Mouse (Mus musculus) MEL (cell line): ENCODE results near the gene Smim17. TPM values are rescaled to one million over a fixed set of nuclear protein-coding genes. Genes with fewer than 3 reads are reported as not detected.
A peak's percentile ranks its signal among the peaks of the same experiment; 100 is the strongest.
"Not testable (repeated sequence)": the region's sequence is repeated elsewhere in the genome, so short reads cannot be mapped to it uniquely, and the experiment has no call there.

Experiments used
- DNase-seq: peaks from one replicate; pipeline ENCODE4 v3.0.0; 2011; ENCODE audit warnings: low read depth, low spot score
- H3K27ac ChIP-seq: 2 replicates; pipeline ENCODE4 v1.5.1; 2012; ENCODE audit warnings: low read depth, mild to moderate bottlenecking, control low read depth, low read length, moderate library complexity; ENCODE audit not compliant: control insufficient read depth
- H3K27me3 ChIP-seq, 2 experiments: fragments of 150-350 bp in 1 of 2; sonication (generic) in 1 of 2; 2 replicates each; pipeline ENCODE4 v1.6.1; 2012; ENCODE audit warnings: low read length in 2 of 2, mild to moderate bottlenecking in 2 of 2, improper control_type of control experiment in 1 of 2, moderate library complexity in 1 of 2; ENCODE audit not compliant: insufficient read depth in 2 of 2, control insufficient read depth in 1 of 2
- H3K36me3 ChIP-seq, 2 experiments: 2 replicates each; pipeline ENCODE4 v1.6.1; 2012 to 2014; ENCODE audit warnings: low read length in 2 of 2, improper control_type of control experiment in 1 of 2, inconsistent platforms in 1 of 2, mild to moderate bottlenecking in 1 of 2; ENCODE audit not compliant: insufficient read depth in 2 of 2, control insufficient read depth in 1 of 2
- H3K4me1 ChIP-seq, 2 experiments: fragments of 150-350 bp in 1 of 2; sonication (generic) in 1 of 2; 2 replicates each; pipeline ENCODE4 v1.6.1; 2012; ENCODE audit warnings: low read length in 2 of 2, improper control_type of control experiment in 1 of 2, mild to moderate bottlenecking in 1 of 2; ENCODE audit not compliant: insufficient read depth in 2 of 2, control insufficient read depth in 1 of 2
- H3K4me3 ChIP-seq, 2 experiments: fragments of 150-350 bp in 1 of 2; sonication (generic) in 1 of 2; 2 replicates each; pipeline ENCODE4 v1.5.1; 2012; ENCODE audit warnings: low read depth in 2 of 2, low read length in 2 of 2, mild to moderate bottlenecking in 2 of 2, moderate library complexity in 2 of 2, control low read depth in 1 of 2, improper control_type of control experiment in 1 of 2; ENCODE audit not compliant: control insufficient read depth in 1 of 2, insufficient read depth in 1 of 2
- H3K79me2 ChIP-seq: 2 replicates; pipeline ENCODE4 v1.6.1; 2012; ENCODE audit warnings: mild to moderate bottlenecking, low read length, moderate library complexity; ENCODE audit not compliant: control insufficient read depth, poor library complexity, insufficient read depth
- H3K9ac ChIP-seq: 2 replicates; pipeline ENCODE4 v1.6.1; 2012; ENCODE audit warnings: low read depth, mild to moderate bottlenecking, control low read depth, low read length, moderate library complexity; ENCODE audit not compliant: control insufficient read depth, poor library complexity, severe bottlenecking
- H3K9me3 ChIP-seq: fragments of 150-350 bp; sonication (generic); replicated peaks from 2 replicates; pipeline ENCODE4 v1.6.1; 2012; ENCODE audit warnings: mild to moderate bottlenecking, low read length, improper control_type of control experiment, moderate library complexity; ENCODE audit not compliant: insufficient read depth
- BHLHE40 ChIP-seq: IDR thresholded peaks from 2 replicates; pipeline ENCODE4 v1.6.1; 2012; ENCODE audit warnings: low read depth, mild to moderate bottlenecking, inconsistent platforms, low read length, improper control_type of control experiment, borderline replicate concordance
- CHD1 ChIP-seq: IDR thresholded peaks from 2 replicates; pipeline ENCODE4 v1.6.1; 2012; ENCODE audit warnings: low read depth, mild to moderate bottlenecking, inconsistent platforms, low read length, improper control_type of control experiment
- GABPA ChIP-seq: IDR thresholded peaks from 2 replicates; pipeline ENCODE4 v1.6.1; 2012; ENCODE audit warnings: low read depth, mild to moderate bottlenecking, inconsistent platforms, low read length, improper control_type of control experiment, moderate library complexity
- GATA1 ChIP-seq: IDR thresholded peaks from 2 replicates; pipeline ENCODE4 v1.6.1; 2011; ENCODE audit warnings: low read depth, low read length, improper control_type of control experiment
- RCOR1 ChIP-seq: IDR thresholded peaks from 2 replicates; pipeline ENCODE4 v1.6.1; 2012; ENCODE audit warnings: low read depth, mild to moderate bottlenecking, inconsistent platforms, low read length, improper control_type of control experiment
- SIN3A ChIP-seq: IDR thresholded peaks from 2 replicates; pipeline ENCODE4 v1.6.1; 2012; ENCODE audit warnings: low read length, improper control_type of control experiment, inconsistent platforms
- SMC3 ChIP-seq: IDR thresholded peaks from 2 replicates; pipeline ENCODE4 v1.6.1; 2011; ENCODE audit warnings: low read depth, low read length, improper control_type of control experiment
- TAL1 ChIP-seq: IDR thresholded peaks from 2 replicates; pipeline ENCODE4 v1.6.1; 2012; ENCODE audit warnings: mild to moderate bottlenecking, inconsistent platforms, low read length, moderate library complexity, mixed read lengths
- TBP ChIP-seq: IDR thresholded peaks from 2 replicates; pipeline ENCODE4 v1.8.0; 2011; ENCODE audit warnings: low read depth, low read length, improper control_type of control experiment
- USF2 ChIP-seq, 2 experiments: IDR thresholded peaks; 2 replicates each; pipeline ENCODE4 v1.6.1; 2011 to 2012; ENCODE audit warnings: improper control_type of control experiment in 2 of 2, low read length in 2 of 2, borderline replicate concordance in 1 of 2, inconsistent platforms in 1 of 2, low read depth in 1 of 2, mild to moderate bottlenecking in 1 of 2; ENCODE audit not compliant: insufficient read depth in 1 of 2
- ZC3H11A ChIP-seq: IDR thresholded peaks from 2 replicates; pipeline ENCODE4 v1.6.1; 2012; ENCODE audit warnings: low read depth, mild to moderate bottlenecking, inconsistent platforms, low read length, improper control_type of control experiment
- ZKSCAN1 ChIP-seq: IDR thresholded peaks from 2 replicates; pipeline ENCODE4 v1.6.1; 2012; ENCODE audit warnings: low read depth, mild to moderate bottlenecking, inconsistent platforms, low read length, improper control_type of control experiment, moderate library complexity
- ZNF384 ChIP-seq: IDR thresholded peaks from 2 replicates; pipeline ENCODE4 v1.6.1; 2012; ENCODE audit warnings: low read depth, mild to moderate bottlenecking, inconsistent platforms, low read length, improper control_type of control experiment
- polyA plus RNA-seq, 2 experiments: library from polyadenylated mRNA; stranded (reverse) in 1 of 2; unstranded in 1 of 2; fragments of >175 nt in 1 of 2; fragments of >200 nt in 1 of 2; gene quantifications; 2 replicates each; pipeline versions ENCODE4 v1.2.1 to v1.2.4; 2012; ENCODE audit warnings: low replicate concordance in 2 of 2, low read depth in 1 of 2; ENCODE audit not compliant: insufficient read length in 2 of 2, insufficient read depth in 1 of 2, missing spikeins in 1 of 2
- total RNA-seq: library from RNA; depleted of rRNA; stranded (reverse); fragments of 300-350 nt; gene quantifications from 2 replicates; pipeline ENCODE4 v1.2.3, GENCODE M21; 2012

Smim17 gene
- total and polyA plus RNA-seq, 3 experiments: not detected

- no peak for TF ChIP-seq ZC3H11A
- TF ChIP-seq, all 39 proteins: peak for 8
These were observed 35.4 kb upstream of the Smim17 start, which contains the start of gene Zfp78 (continued) for GRCm38 (mm10) chr7:6363047-6363488.

- no peaks in the 10 kb centered on the region for H3K27me3 ChIP-seq
- no peak overlapping the region for H3K9ac ChIP-seq
- DNase-seq: peak; percentile 75
- peaks cover 2 to 5% of the 10 kb centered on the region in 2 experiments; a peak in 3 of 4 replicates for H3K4me1 ChIP-seq
- H3K27ac ChIP-seq: no peak overlapping the region; the same call in 1 of the 2 replicates
- no peaks in the 10 kb centered on the region for H3K79me2 ChIP-seq
- H3K9me3 ChIP-seq: no peaks in the 10 kb centered on the region
- TF ChIP-seq ZKSCAN1: no peak
- no peak overlapping the region for H3K4me3 ChIP-seq
- H3K36me3 ChIP-seq: peaks cover 0 to 12% of the 10 kb centered on the region in 2 experiments; a peak in 2 of 4 replicates
These were observed 33.8 kb upstream of the Smim17 start for GRCm38 (mm10) chr7:6364761-6365160.

GRCm38 (mm10) chr7:6367185-6367584, 31.3 kb upstream of the Smim17 start:
- no peak overlapping the region for H3K4me3 ChIP-seq
- peak; percentile 17 for DNase-seq

GRCm38 (mm10) chr7:6368146-6368545, 30.4 kb upstream of the Smim17 start:
- H3K36me3 ChIP-seq, H3K4me1 ChIP-seq, DNase-seq, H3K27ac ChIP-seq, H3K79me2 ChIP-seq, H3K27me3 ChIP-seq, H3K9ac ChIP-seq, H3K4me3 ChIP-seq, H3K9me3 ChIP-seq: not testable (repeated sequence)

More at GRCm38 (mm10) chr7:6367185-6367584, 31.3 kb upstream of the Smim17 start:
- H3K9ac ChIP-seq: no peak overlapping the region
- peaks cover 0 to 3% of the 10 kb centered on the region in 2 experiments; a peak in 1 of 4 replicates for H3K36me3 ChIP-seq
- no peaks in the 10 kb centered on the region for H3K9me3 ChIP-seq
- no peaks in the 10 kb centered on the region for H3K79me2 ChIP-seq
- H3K27me3 ChIP-seq: no peaks in the 10 kb centered on the region
- TF ChIP-seq GATA1 (no peak), TBP (no peak), SMC3 (no peak), ZNF384 (no peak), ZC3H11A (no peak), CHD1 (no peak), GABPA (no peak), RCOR1 (no peak), USF2 (IDR thresholded peaks at IDR 0.05; ENCODE audit: borderline replicate concordance in 1 of 2, insufficient read depth in 1 of 2, low read depth in 1 of 2, low read length in 2 of 2) (no peak), TAL1 (no peak; the same call in 1 of the 2 replicates), BHLHE40 (no peak), SIN3A (no peak), ZKSCAN1 (no peak)
- no peak overlapping the region for H3K27ac ChIP-seq
- H3K4me1 ChIP-seq: peaks cover 0 to 2% of the 10 kb centered on the region in 2 experiments; a peak in 1 of 4 replicates
